Mouse (Mus musculus): ENCODE data around the gene Vmn1r40. TPM values are rescaled to one million over a fixed set of nuclear protein-coding genes. Genes with fewer than 3 reads are reported as not detected.

The Vmn1r40 gene
- polyA plus RNA-seq, 1 experiment from 2014 or later, result not detected

GRCm38 (mm10) chr6:89673135-89673780, 34.1 kb upstream of the Vmn1r40 start:
- 0 out of 2 replicates have a peak, but pooled peaks cover 5% of the 10 kb centered on the region for H3K27me3 ChIP-seq (ENCODE audit: insufficient read depth, poor library complexity, severe bottlenecking)
- H3K9me3 ChIP-seq, result no peaks in the 10 kb centered on the region
- peak; percentile 66 for DNase-seq (ENCODE audit: low spot score)
- 86% methylated on average over 11 of the region's 11 CpGs for WGBS
- 0 out of 2 replicates have a peak, but pooled peaks cover 4% of the 10 kb centered on the region for H3K36me3 ChIP-seq
- no peak overlapping the region for H3K27ac ChIP-seq
- no peak overlapping the region for H3K4me3 ChIP-seq
- H3K4me1 ChIP-seq, result no peaks in the 10 kb centered on the region

- H3K27me3 ChIP-seq (ENCODE audit: insufficient read depth, poor library complexity, severe bottlenecking), result no peaks in the 10 kb centered on the region
- no peaks in the 10 kb centered on the region for H3K4me1 ChIP-seq
- H3K9me3 ChIP-seq, result no peaks in the 10 kb centered on the region
- 0 out of 2 replicates have a peak, but pooled peaks cover 4% of the 10 kb centered on the region for H3K36me3 ChIP-seq
- 69% methylated on average over 4 of the region's 4 CpGs for WGBS
- H3K27ac ChIP-seq, result no peak overlapping the region
- DNase-seq (ENCODE audit: low spot score), result peak; percentile 58
- H3K4me3 ChIP-seq, result no peak overlapping the region
Measured at GRCm38 (mm10) chr6:89678522-89678921, 28.8 kb upstream of the Vmn1r40 start.

- 0 out of 2 replicates have a peak, but pooled peaks cover 4% of the 10 kb centered on the region for H3K36me3 ChIP-seq
- no peak overlapping the region for H3K27ac ChIP-seq
- WGBS, result 19% methylated on average over 10 of the region's 10 CpGs
- H3K4me1 ChIP-seq, result no peaks in the 10 kb centered on the region
- no peaks in the 10 kb centered on the region for H3K9me3 ChIP-seq
- H3K27me3 ChIP-seq (ENCODE audit: insufficient read depth, poor library complexity, severe bottlenecking), result no peaks in the 10 kb centered on the region
- DNase-seq (ENCODE audit: low spot score), result peak; percentile 79
- no peak overlapping the region for H3K4me3 ChIP-seq
Measured at GRCm38 (mm10) chr6:89679291-89679835, 28.0 kb upstream of the Vmn1r40 start.

GRCm38 (mm10) chr6:89680155-89680554, 27.2 kb upstream of the Vmn1r40 start:
- 0 out of 2 replicates have a peak, but pooled peaks cover 4% of the 10 kb centered on the region for H3K36me3 ChIP-seq
- no peaks in the 10 kb centered on the region for H3K4me1 ChIP-seq
- no peaks in the 10 kb centered on the region for H3K27me3 ChIP-seq (ENCODE audit: insufficient read depth, poor library complexity, severe bottlenecking)
- no peaks in the 10 kb centered on the region for H3K9me3 ChIP-seq
- peak; percentile 81 for DNase-seq (ENCODE audit: low spot score)
- 7% methylated on average over 8 of the region's 8 CpGs for WGBS
- H3K4me3 ChIP-seq, result no peak overlapping the region
- no peak overlapping the region for H3K27ac ChIP-seq

- 71% methylated on average over 1 of the region's 1 CpGs for WGBS
- Histone ChIP-seq H3K36me3 (no peaks in the 10 kb centered on the region), H3K27ac (no peak overlapping the region), H3K4me1 (no peaks in the 10 kb centered on the region), H3K27me3 (ENCODE audit: insufficient read depth, poor library complexity, severe bottlenecking) (no peaks in the 10 kb centered on the region), H3K9me3 (no peaks in the 10 kb centered on the region), H3K4me3 (no peak overlapping the region)
- DNase-seq (ENCODE audit: low spot score), result peak; percentile 59
Measured at GRCm38 (mm10) chr6:89684231-89684630, 23.1 kb upstream of the Vmn1r40 start.

GRCm38 (mm10) chr6:89687100-89687499, 20.2 kb upstream of the Vmn1r40 start:
- Histone ChIP-seq H3K4me1 (no peaks in the 10 kb centered on the region), H3K9me3 (no peaks in the 10 kb centered on the region), H3K27me3 (ENCODE audit: insufficient read depth, poor library complexity, severe bottlenecking) (no peaks in the 10 kb centered on the region), H3K36me3 (no peaks in the 10 kb centered on the region), H3K27ac (no peak overlapping the region), H3K4me3 (no peak overlapping the region)
- WGBS, result 69% methylated on average over 1 of the region's 1 CpGs
- no peak for DNase-seq (ENCODE audit: low spot score)

- Histone ChIP-seq H3K9me3 (no peaks in the 10 kb centered on the region), H3K4me3 (no peak overlapping the region), H3K27me3 (ENCODE audit: insufficient read depth, poor library complexity, severe bottlenecking) (no peaks in the 10 kb centered on the region), H3K4me1 (no peaks in the 10 kb centered on the region), H3K36me3 (no peaks in the 10 kb centered on the region), H3K27ac (no peak overlapping the region)
- WGBS, result 71% methylated on average over 2 of the region's 2 CpGs
- no peak for DNase-seq (ENCODE audit: low spot score)
Measured at GRCm38 (mm10) chr6:89706624-89707023, 716 bp upstream of the Vmn1r40 start.

- DNase-seq (ENCODE audit: low spot score), result no peak
- Histone ChIP-seq H3K4me3 (no peak overlapping the region), H3K9me3 (no peaks in the 10 kb centered on the region), H3K27me3 (ENCODE audit: insufficient read depth, poor library complexity, severe bottlenecking) (no peaks in the 10 kb centered on the region), H3K27ac (no peak overlapping the region), H3K36me3 (no peaks in the 10 kb centered on the region), H3K4me1 (no peaks in the 10 kb centered on the region)
Measured at GRCm38 (mm10) chr6:89718051-89718450, 10.7 kb downstream of the Vmn1r40 start.

GRCm38 (mm10) chr6:89740466-89740865, 33.1 kb downstream of the Vmn1r40 start, which contains the start of gene Vmn1r41:
Gene Vmn1r41 (plus strand): TSS chr6:89740766.
- DNase-seq (ENCODE audit: low spot score), result no peak
- Histone ChIP-seq H3K27ac (no peak within 1 kb of the TSS), H3K27me3 (ENCODE audit: insufficient read depth, poor library complexity, severe bottlenecking) (no peaks in the 10 kb centered on the region), H3K9me3 (no peaks in the 10 kb centered on the region), H3K36me3 (no peaks in the 10 kb centered on the region), H3K4me3 (no peak within 1 kb of the TSS), H3K4me1 (no peaks in the 10 kb centered on the region)

GRCm38 (mm10) chr6:89742811-89743210, 35.5 kb downstream of the Vmn1r40 start:
- no peak for DNase-seq (ENCODE audit: low spot score)
- Histone ChIP-seq H3K36me3 (no peaks in the 10 kb centered on the region), H3K27me3 (ENCODE audit: insufficient read depth, poor library complexity, severe bottlenecking) (no peaks in the 10 kb centered on the region), H3K9me3 (no peaks in the 10 kb centered on the region), H3K4me3 (no peak overlapping the region), H3K27ac (no peak overlapping the region), H3K4me1 (no peaks in the 10 kb centered on the region)

Other genes starting within 250 kb of the Vmn1r40 start
- gene Chchd6, start 111.9 kb upstream of the Vmn1r40 start, polyA plus RNA-seq (2016; fragmentation: Nextera tagmentation; extraction: Ambion mirVana), result 51.1 TPM in 2 replicates
- 8.7 and 10.3 TPM in 2 replicates for gene Txnrd3, start 63.6 kb upstream of the Vmn1r40 start, polyA plus RNA-seq (2016; fragmentation: Nextera tagmentation; extraction: Ambion mirVana)
- gene Vmn1r41, start 33.2 kb downstream of the Vmn1r40 start, polyA plus RNA-seq (2016; fragmentation: Nextera tagmentation; extraction: Ambion mirVana), result not detected in 2 replicates
- not detected in 2 replicates for gene Vmn1r42, start 168.9 kb downstream of the Vmn1r40 start, polyA plus RNA-seq (2016; fragmentation: Nextera tagmentation; extraction: Ambion mirVana)
- gene Vmn1r43, start 168.9 kb downstream of the Vmn1r40 start, polyA plus RNA-seq (2016; fragmentation: Nextera tagmentation; extraction: Ambion mirVana), result not detected in 2 replicates
- gene Vmn1r44, start 176.1 kb downstream of the Vmn1r40 start, polyA plus RNA-seq (2016; fragmentation: Nextera tagmentation; extraction: Ambion mirVana), result not detected in 2 replicates
- gene Vmn1r45, start 233.1 kb downstream of the Vmn1r40 start, polyA plus RNA-seq (2016; fragmentation: Nextera tagmentation; extraction: Ambion mirVana), result not detected in 2 replicates

Data from heart, embryonic 10.5 days (tissue).